Mouse (Mus musculus) frontal cortex, adult 2 months (tissue): ENCODE measurements around the gene Mc1r. TPM values are rescaled to one million over a fixed set of nuclear protein-coding genes. Genes with fewer than 3 reads are reported as not detected.
"Not testable (repeated sequence)": the region's sequence is repeated elsewhere in the genome, so short reads cannot be mapped to it uniquely, and the experiment has no call there.

Source experiments
- DNase-seq, 2 experiments: peaks; one replicate each; pipeline ENCODE4 v3.0.0; 2022; ENCODE audit warnings: low spot score in 1 of 2; ENCODE audit errors: extremely low spot score in 1 of 2
- polyA plus RNA-seq: library from polyadenylated mRNA; depleted of rRNA; stranded (reverse); fragments of >200 nt; gene quantifications from 2 replicates; pipeline ENCODE4 v1.2.3, GENCODE M21; 2012

Gene Mc1r
- polyA plus RNA-seq, 1 experiment: 0.04 TPM

DNA sequence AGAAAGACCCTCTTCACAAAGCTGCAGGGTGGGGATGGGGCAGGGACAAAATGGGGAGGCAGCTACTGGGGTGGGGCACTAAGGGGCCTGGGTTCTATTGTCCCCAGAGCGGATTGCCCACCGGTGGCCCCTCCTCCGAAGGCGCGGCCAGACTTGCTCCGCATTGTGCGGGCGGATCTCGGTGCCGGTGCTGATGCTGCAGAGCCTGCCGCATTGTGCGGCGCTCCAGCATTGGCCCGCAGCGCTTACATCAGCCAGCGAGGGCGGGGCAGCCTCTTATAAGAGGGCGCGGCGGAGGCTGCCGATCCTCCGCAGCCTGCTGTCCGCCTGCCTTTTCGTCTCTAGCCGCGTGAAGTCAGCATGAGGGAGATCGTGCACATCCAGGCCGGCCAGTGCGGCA, 4.3 kb downstream of the Mc1r start, which contains the start of gene Tubb3:
Tubb3 (plus strand) TSS at position 179 of the 400 bp plus-strand sequence.
- peak; percentile 85 to 92 for DNase-seq

- no peak for DNase-seq
Observed at GRCm38 (mm10) chr8:123411781-123412327, 4.9 kb downstream of the Mc1r start.

DNA sequence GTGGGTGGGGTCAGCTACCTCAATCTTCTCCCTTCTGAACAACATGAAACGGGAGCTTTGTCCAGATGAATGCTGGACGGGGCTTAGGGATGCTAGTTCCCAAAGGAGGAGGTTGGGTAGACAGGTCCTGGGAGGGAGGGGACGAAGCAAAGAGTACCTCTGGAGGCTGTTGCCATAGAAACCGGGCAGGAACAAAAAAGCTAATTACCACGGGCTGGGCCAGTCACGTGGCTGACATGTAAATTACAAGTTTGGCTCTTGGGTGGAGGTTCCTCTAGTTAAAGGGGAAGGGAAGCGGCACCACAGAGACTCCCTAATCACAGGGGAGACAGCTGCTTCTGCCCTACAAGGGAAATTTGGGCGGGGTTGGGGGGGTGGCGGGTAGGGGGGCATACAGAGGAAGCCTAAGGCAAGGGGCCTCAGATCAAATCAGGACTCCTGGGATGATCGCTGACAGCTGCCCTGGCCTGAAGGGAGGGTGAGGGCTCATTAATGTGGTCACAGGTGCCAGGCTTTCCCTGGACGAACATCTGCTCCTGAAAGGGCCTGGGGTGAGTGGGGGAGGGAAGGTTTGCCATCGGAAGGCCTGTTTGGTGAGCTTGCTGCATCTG, 5.8 kb downstream of the Mc1r start:
- peak; percentile 86 to 90 for DNase-seq

GRCm38 (mm10) chr8:123414255-123414654, 7.3 kb downstream of the Mc1r start:
- no peak for DNase-seq

- not testable (repeated sequence) for DNase-seq
Observed at GRCm38 (mm10) chr8:123414997-123415696, 8.2 kb downstream of the Mc1r start.

- DNase-seq: no peak
Observed at GRCm38 (mm10) chr8:123415967-123416943, 9.3 kb downstream of the Mc1r start.

DNA sequence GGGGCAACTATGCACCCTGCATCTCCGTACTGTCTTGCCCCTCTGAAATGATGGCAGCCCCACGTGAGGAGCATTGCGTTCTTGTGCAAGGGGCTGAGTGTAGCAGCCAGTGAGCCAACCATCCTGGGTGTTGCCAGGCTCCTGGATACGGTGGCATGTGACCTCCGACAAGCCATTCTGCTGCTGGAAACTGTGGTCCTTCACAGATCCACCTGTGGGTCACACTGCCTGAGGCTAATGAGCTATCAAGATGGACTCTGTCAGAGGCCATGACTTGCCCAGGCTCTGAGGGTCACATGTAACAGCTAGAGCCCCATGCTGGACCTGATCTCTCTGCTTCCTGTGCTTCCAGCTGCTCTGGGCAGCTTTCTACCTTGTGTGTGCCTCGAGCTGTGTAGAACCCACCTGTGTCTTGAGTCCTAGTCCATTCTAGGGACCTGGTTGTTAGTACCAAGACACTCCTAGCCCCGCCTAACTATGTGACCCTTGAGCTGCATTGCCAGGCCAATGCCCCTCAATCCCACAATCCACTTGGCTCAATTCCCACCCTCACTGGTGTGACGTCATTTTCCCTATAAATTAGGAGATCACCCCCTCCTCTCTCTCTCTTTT, 10.1 kb downstream of the Mc1r start:
- no peak for DNase-seq

GRCm38 (mm10) chr8:123419711-123420110, 12.8 kb downstream of the Mc1r start:
- DNase-seq: no peak

DNA sequence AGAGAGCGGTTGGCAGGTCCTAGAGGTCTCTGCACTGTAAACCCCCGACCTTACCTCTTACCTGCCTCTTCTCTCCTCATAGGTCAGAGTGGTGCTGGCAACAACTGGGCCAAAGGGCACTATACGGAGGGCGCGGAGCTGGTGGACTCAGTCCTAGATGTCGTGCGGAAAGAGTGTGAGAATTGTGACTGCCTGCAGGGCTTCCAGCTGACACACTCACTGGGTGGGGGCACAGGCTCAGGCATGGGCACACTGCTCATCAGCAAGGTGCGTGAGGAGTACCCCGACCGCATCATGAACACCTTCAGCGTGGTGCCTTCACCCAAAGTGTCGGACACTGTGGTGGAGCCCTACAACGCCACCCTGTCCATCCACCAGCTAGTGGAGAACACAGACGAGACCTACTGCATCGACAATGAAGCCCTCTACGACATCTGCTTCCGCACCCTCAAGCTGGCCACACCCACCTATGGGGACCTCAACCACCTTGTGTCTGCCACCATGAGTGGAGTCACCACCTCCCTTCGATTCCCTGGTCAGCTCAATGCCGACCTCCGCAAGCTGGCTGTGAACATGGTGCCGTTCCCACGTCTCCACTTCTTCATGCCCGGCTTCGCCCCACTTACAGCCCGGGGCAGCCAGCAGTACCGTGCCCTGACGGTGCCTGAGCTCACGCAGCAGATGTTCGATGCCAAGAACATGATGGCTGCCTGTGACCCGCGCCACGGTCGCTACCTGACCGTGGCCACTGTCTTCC, 13.8 kb downstream of the Mc1r start:
- DNase-seq: no peak

DNA sequence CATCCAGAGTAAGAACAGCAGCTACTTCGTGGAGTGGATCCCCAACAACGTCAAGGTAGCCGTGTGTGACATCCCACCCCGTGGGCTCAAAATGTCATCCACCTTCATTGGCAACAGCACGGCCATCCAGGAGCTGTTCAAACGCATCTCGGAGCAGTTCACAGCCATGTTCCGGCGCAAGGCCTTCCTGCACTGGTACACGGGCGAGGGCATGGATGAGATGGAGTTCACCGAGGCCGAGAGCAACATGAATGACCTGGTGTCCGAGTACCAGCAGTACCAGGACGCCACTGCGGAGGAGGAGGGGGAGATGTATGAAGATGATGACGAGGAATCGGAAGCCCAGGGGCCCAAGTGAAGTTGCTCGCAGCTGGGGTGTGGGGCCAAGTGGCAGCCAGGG, 14.4 kb downstream of the Mc1r start:
- DNase-seq: no peak

DNA sequence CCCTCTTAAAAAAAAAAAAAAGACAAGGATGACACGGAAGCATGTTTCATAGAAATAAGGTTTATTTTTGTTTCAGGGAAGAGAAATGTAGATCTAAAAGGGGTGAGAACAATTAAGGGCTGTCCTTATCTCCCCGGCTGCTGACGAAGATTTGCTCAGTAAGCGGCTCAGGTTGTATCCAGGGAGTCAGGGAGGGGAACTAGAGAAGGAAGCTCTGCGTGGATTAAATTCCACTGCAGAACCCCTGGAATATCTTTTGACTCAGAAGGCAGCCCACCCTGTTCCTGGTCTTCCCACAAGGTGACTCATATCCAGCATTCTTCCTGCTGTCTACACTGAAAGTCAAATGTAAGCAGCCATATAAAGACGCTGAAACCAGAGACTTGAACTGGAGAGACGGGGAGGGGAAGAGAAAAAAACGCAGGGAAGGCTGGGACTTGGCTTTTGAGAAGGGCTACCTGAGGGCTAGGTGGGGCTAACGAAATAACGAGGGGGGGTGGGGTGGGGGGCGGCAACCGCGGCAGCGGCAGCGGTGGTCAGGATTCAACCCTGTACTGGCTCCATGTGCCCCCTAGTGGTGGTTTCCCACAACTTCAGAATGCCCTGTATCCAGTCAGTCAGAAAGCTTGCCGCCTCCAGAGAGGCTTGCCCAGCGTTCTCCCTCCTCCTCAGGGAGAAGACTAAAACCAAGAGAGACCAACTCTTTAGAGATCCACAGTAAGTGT, 15.3 kb downstream of the Mc1r start:
- DNase-seq: peak; percentile 74 to 92

GRCm38 (mm10) chr8:123422781-123423159, 15.9 kb downstream of the Mc1r start:
- no peak for DNase-seq

- DNase-seq: no peak
Observed at GRCm38 (mm10) chr8:123423441-123423840, 16.5 kb downstream of the Mc1r start, which contains the start of gene Def8. Gene Def8, plus strand, starts transcription at chr8:123423527.

GRCm38 (mm10) chr8:123426511-123427509, 19.9 kb downstream of the Mc1r start:
- no peak for DNase-seq

GRCm38 (mm10) chr8:123427639-123428275, 20.9 kb downstream of the Mc1r start:
- DNase-seq: no peak

DNA sequence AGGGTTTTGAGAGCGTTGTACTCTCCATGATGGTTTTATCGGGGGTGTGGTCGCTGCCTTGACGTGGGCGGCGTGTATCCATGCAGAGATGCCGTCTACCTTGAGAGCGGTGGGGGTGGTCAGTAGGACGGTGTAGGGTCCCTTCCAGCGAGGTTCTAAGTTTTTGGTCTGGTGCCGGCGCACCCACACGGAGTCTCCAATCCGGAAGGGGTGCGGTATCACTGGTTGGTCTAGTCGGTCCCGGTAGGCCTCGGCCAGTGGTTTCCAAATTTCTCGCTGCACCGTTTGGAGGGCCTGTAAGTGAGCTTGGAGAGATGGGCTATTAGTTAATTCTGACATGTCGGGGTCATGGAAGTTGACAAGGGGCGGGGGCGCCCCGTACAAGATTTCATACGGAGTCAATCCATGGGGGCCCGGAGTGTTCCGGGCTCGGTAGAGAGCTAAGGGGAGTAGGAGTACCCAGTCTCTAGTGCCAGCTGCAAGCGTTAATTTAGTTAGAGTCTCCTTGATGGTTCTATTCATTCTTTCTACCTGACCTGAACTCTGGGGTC, 21.5 kb downstream of the Mc1r start:
- DNase-seq: no peak
